Mouse (Mus musculus): ENCODE measurements around the gene Atp8b3. TPM values are rescaled to one million over a fixed set of nuclear protein-coding genes. Genes with fewer than 3 reads are reported as not detected.

The Atp8b3 gene
- under 1 TPM in 1 of 2 experiments, not detected in 1; 0.04 TPM for polyA plus RNA-seq (2017; shearing (Covaris generic))

DNA sequence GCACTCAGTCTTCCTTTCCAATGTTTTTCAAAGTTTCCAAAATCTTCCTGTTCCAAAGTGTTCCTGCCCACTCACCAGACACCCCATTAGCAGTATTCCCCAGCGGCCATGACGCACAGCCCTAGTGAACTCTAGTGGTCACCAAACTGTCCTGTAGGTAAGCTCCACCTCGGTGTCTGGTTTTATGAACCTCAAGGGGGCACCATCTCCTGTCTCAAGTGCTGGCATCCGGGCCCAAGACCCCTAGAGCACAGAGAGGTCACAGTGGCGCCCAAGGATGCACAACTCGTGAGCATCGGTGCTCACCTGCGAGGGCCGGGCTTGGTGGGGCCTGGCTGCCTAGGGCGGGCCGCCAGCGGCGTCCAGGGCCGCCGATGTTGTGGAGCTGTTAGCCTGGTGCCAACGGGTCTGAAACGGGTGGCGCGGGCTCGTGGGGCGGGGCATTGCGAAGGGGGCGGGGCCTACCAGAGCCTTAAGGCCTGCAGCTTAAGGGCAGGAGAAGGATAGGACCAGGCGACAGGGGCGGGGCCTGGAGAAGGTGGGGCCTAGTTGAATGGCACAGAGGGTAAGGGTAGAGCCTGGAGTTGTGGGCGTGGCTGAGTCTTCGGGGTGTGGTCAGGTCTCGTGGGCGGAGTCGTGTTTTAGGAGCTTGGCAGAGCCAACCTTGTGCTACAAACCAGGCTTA lies at the start of gene Atp8b3:
Atp8b3 (minus strand) TSS at position 415 of the 685 bp plus-strand sequence.

GRCm38 (mm10) chr10:80577195-80578130 lies 38.5 kb upstream of the Atp8b3 start, which contains the start of gene Klf16:
Gene Klf16 (minus strand): TSS chr10:80577321.

DNA sequence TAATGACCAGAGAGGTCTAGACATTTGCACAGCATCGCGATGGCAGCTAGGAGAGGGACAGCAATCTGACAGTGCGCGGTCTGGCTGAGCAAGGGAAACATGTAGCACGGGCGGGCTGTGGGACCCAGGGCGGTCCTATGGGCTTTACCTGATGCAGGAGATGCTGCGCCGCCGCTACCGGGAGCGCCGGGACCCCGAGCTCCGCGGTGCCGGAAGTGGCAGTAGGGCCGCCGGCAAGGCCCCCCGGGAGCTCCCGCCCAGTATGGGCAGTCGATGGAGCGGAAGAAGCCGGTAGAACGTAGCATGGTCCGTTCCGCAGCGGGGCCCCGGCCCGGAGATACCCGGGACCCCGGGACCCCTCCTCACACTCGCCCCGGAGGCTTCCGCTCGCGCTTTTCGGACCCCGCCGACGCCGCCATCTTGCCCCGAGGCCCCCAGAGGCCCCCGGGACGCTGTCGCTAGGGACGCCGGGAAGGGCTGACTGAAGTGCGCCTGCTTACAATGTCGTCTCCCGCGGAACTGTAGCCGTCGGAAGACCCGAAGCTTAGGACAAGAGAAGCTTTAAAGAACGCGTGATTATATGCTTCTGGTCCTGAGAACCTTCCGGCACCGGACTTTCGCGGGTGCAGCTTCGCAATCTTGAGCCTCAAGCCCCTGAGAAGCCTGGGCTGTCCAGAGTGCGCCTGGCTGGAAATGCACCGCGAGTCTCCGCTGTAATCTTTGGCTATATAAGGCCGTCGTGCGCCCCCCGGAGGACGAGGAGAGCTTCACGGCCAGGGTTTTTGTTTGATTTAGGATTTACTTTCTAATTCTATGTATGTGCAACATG lies 22.4 kb upstream of the Atp8b3 start, which contains the start of gene Rexo1:
Rexo1 (minus strand) TSS at position 445 of the 829 bp plus-strand sequence.

DNA sequence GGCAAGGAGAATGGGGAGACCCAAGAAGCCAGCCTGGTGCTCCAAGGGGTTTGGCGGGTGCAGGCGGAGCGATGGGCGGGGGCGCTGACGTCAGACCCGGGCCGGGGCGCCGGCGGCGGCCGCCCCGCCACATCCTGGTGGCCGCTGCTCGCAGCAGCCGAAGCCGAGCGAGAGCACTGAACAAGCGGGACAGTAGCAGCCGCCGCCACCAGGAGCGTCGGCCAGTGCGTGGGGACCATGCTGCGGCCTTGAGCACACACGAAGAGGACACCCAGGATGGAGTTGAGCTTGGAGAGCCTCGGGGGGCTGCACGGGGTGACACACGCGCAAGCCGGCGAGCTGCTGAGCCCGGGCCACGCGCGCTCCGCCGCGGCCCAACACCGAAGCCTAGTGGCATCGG lies 44.2 kb downstream of the Atp8b3 start, which contains the start of gene Onecut3:
Onecut3 (plus strand) TSS at position 104 of the 400 bp plus-strand sequence.

Other genes starting within 250 kb of the Atp8b3 start
- 1,000 to 10,000 TPM in 1 of 2 experiments, 100 to 1,000 TPM in 1; 654 to 1,041 TPM for gene Rps15, start 246.7 kb downstream of the Atp8b3 start, polyA plus RNA-seq (2017; shearing (Covaris generic))
- gene Apc2, start 243.1 kb downstream of the Atp8b3 start, polyA plus RNA-seq (2017; shearing (Covaris generic)): under 1 TPM; 0.04 to 0.35 TPM
- 10 to 100 TPM; 78.4 to 84.3 TPM for gene 2310011J03Rik, start 218.6 kb downstream of the Atp8b3 start, polyA plus RNA-seq (2017; shearing (Covaris generic))
- 10 to 100 TPM; 11.4 to 20.0 TPM for gene Pcsk4, start 209.6 kb downstream of the Atp8b3 start, polyA plus RNA-seq (2017; shearing (Covaris generic))
- under 1 TPM; 0.31 to 0.75 TPM for gene Reep6, start 209.2 kb downstream of the Atp8b3 start, polyA plus RNA-seq (2017; shearing (Covaris generic))
- not detected for gene Adamtsl5, start 190.7 kb downstream of the Atp8b3 start, polyA plus RNA-seq (2017; shearing (Covaris generic))
- gene Plk5, start 182.7 kb downstream of the Atp8b3 start, polyA plus RNA-seq (2017; shearing (Covaris generic)): not detected
- 1 to 10 TPM; 3.3 to 4.1 TPM for gene Mex3d, start 151.5 kb downstream of the Atp8b3 start, polyA plus RNA-seq (2017; shearing (Covaris generic))
- gene Mbd3, start 139.6 kb downstream of the Atp8b3 start, polyA plus RNA-seq (2017; shearing (Covaris generic)): 100 to 1,000 TPM; 134 to 152 TPM
- 100 to 1,000 TPM; 265 TPM for gene Uqcr11, start 132.3 kb downstream of the Atp8b3 start, polyA plus RNA-seq (2017; shearing (Covaris generic))
- 100 to 1,000 TPM; 101 to 107 TPM for gene Tcf3, start 105.5 kb downstream of the Atp8b3 start, polyA plus RNA-seq (2017; shearing (Covaris generic))
- under 1 TPM; 0.06 to 0.12 TPM for gene Onecut3, start 44.3 kb downstream of the Atp8b3 start, polyA plus RNA-seq (2017; shearing (Covaris generic))
- gene Rexo1, start 22.4 kb upstream of the Atp8b3 start, polyA plus RNA-seq (2017; shearing (Covaris generic)): 10 to 100 TPM; 36.5 to 38.7 TPM
- gene Klf16, start 38.2 kb upstream of the Atp8b3 start, polyA plus RNA-seq (2017; shearing (Covaris generic)): 10 to 100 TPM in 1 of 2 experiments, 1 to 10 TPM in 1; 7.3 to 11.4 TPM
- 100 to 1,000 TPM; 169 to 195 TPM for gene Abhd17a, start 51.2 kb upstream of the Atp8b3 start, polyA plus RNA-seq (2017; shearing (Covaris generic))
- 100 to 1,000 TPM in 1 of 2 experiments, 10 to 100 TPM in 1; 96.4 to 124 TPM for gene Scamp4, start 63.7 kb upstream of the Atp8b3 start, polyA plus RNA-seq (2017; shearing (Covaris generic))
- 1 to 10 TPM; 4.7 to 6.4 TPM for gene Adat3, start 63.8 kb upstream of the Atp8b3 start, polyA plus RNA-seq (2017; shearing (Covaris generic))
- 10 to 100 TPM in 1 of 2 experiments, 1 to 10 TPM in 1; 6.5 to 15.3 TPM for gene Gm49322, start 66.9 kb upstream of the Atp8b3 start, polyA plus RNA-seq (2017; shearing (Covaris generic))
- gene Csnk1g2, start 83.7 kb upstream of the Atp8b3 start, polyA plus RNA-seq (2017; shearing (Covaris generic)): 100 to 1,000 TPM; 228 to 252 TPM
- gene Btbd2, start 117.9 kb upstream of the Atp8b3 start, polyA plus RNA-seq (2017; shearing (Covaris generic)): 10 to 100 TPM; 20.1 to 27.7 TPM
- 100 to 1,000 TPM; 110 to 242 TPM for gene Mknk2, start 139.0 kb upstream of the Atp8b3 start, polyA plus RNA-seq (2017; shearing (Covaris generic))
- 100 to 1,000 TPM; 213 to 321 TPM for gene Mob3a, start 162.9 kb upstream of the Atp8b3 start, polyA plus RNA-seq (2017; shearing (Covaris generic))
- gene Izumo4, start 163.1 kb upstream of the Atp8b3 start, polyA plus RNA-seq (2017; shearing (Covaris generic)): 100 to 1,000 TPM; 121 to 131 TPM
- gene Ap3d1, start 203.1 kb upstream of the Atp8b3 start, polyA plus RNA-seq (2017; shearing (Covaris generic)): 10 to 100 TPM; 38.5 to 75.7 TPM
- gene Dot1l, start 216.1 kb upstream of the Atp8b3 start, polyA plus RNA-seq (2017; shearing (Covaris generic)): 10 to 100 TPM; 14.8 to 15.7 TPM